Mouse (Mus musculus) erythroblast, embryonic 14.5 days (primary cell): Measurements from ENCODE around the gene P2ry6.

Source experiments
- GATA1 ChIP-seq: IDR thresholded peaks from 2 replicates; pipeline ENCODE4 v1.6.1; 2012; ENCODE audit warnings: low read length, inconsistent platforms, mixed read lengths
- TAL1 ChIP-seq: IDR thresholded peaks from 3 replicates; pipeline ENCODE4 v1.6.1; 2012; ENCODE audit warnings: low read length, inconsistent platforms, mixed read lengths

GRCm38 (mm10) chr7:100965079-100965478 is 9.4 kb downstream of the P2ry6 start:
- TF ChIP-seq GATA1 (no peak), TAL1 (no peak)
